Mouse (Mus musculus) ES-E14 (cell line): ENCODE measurements around the gene Rab5b.

ENCODE experiments used
- CHD2 ChIP-seq: IDR thresholded peaks from 2 replicates; pipeline ENCODE4 v1.6.1; 2014; ENCODE audit warnings: mild to moderate bottlenecking, low read depth, low read length, inconsistent platforms
- HCFC1 ChIP-seq: IDR thresholded peaks from 2 replicates; pipeline ENCODE4 v1.6.1; 2012; ENCODE audit warnings: low read length, inconsistent platforms, borderline replicate concordance; ENCODE audit not compliant: insufficient read depth
- MAFK ChIP-seq: IDR thresholded peaks from 2 replicates; pipeline ENCODE4 v1.6.1; 2014; ENCODE audit warnings: mild to moderate bottlenecking, low read depth, low read length, inconsistent platforms; ENCODE audit not compliant: insufficient read depth
- ZC3H11A ChIP-seq: IDR thresholded peaks from 2 replicates; pipeline ENCODE4 v1.6.1; 2012; ENCODE audit warnings: low read depth, mild to moderate bottlenecking, inconsistent platforms, low read length, borderline replicate concordance
- ZNF384 ChIP-seq: IDR thresholded peaks from 2 replicates; pipeline ENCODE4 v1.6.1; 2012; ENCODE audit warnings: low read depth, low read length, inconsistent platforms

DNA sequence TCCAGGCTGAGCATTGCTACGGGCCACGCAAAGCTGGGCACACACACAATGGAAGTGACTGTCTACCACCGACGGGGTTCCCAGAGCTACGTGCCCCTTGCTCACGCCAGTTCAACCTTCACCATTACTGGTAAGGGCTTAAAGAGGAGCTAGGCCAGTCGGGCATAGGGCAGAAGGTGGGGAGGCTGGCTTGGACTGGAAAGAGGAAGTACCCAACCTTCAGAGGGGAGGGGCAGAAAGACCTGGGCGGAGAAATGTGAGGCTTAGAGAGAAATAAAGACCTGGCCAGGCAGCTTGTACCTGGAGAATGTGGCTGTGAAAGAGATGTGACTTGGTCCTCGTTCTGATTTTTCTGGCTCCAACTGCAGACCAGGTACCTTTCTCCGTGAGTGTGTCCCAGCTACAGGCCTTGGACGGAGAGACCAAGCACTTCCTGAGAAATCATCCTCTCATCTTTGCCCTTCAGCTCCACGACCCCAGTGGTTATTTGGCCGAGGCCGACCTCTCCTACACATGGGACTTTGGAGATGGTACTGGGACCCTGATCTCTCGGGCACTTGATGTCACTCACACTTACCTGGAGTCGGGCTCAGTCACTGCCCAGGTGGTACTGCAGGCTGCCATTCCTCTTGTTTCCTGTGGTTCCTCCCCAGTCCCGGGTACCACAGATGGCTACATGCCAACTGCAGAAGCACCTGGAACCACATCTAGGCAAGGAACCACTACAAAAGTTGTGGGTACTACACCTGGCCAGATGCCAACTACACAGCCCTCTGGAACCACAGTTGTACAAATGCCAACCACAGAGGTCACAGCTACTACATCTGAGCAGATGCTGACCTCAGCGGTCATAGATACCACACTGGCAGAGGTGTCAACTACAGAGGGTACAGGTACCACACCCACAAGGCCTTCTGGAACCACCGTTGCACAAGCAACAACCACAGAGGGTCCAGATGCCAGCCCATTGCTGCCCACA lies 19.8 kb upstream of the Rab5b start:
- TF ChIP-seq HCFC1 (no peak), MAFK (no peak), CHD2 (no peak), ZC3H11A (no peak), ZNF384 (no peak)
